Mouse (Mus musculus) hindbrain, postnatal 0 days (tissue): ENCODE results near the gene Colec11. TPM values are rescaled to one million over a fixed set of nuclear protein-coding genes. Genes with fewer than 3 reads are reported as not detected.
A peak's percentile ranks its signal among the peaks of the same experiment; 100 is the strongest.

Experiments used
- ATAC-seq: fragments of 200-750 bp; cut with Nextera tagmentation; 2 replicates; pipeline ENCODE4 v1.8.0; 2017; ENCODE audit warnings: mild to moderate bottlenecking, moderate TSS enrichment, moderate library complexity
- DNase-seq: peaks from one replicate; pipeline ENCODE4 v3.0.0-alpha.2; 2015; ENCODE audit warnings: low spot score
- H3K27ac ChIP-seq: fragments of 300-500 bp; sonication (generic); 2 replicates; pipeline ENCODE4 v1.5.1; 2014; ENCODE audit warnings: mild to moderate bottlenecking
- H3K27me3 ChIP-seq: fragments of 300-500 bp; sonication (generic); 2 replicates; pipeline ENCODE4 v1.6.1; 2014; ENCODE audit warnings: low read length, mixed read lengths; ENCODE audit not compliant: insufficient read depth
- H3K36me3 ChIP-seq: fragments of 300-500 bp; sonication (generic); 2 replicates; pipeline ENCODE4 v1.6.1; 2014; ENCODE audit warnings: low read length, mixed read lengths; ENCODE audit not compliant: insufficient read depth
- H3K4me1 ChIP-seq: fragments of 300-500 bp; sonication (generic); 2 replicates; pipeline ENCODE4 v1.6.1; 2014; ENCODE audit warnings: antibody characterized with exemption, low read length, mixed read lengths; ENCODE audit not compliant: insufficient read depth
- H3K4me2 ChIP-seq: fragments of 300-500 bp; sonication (generic); 2 replicates; pipeline ENCODE4 v1.6.1; 2014; ENCODE audit warnings: low read depth, mild to moderate bottlenecking, low read length, moderate library complexity, mixed read lengths
- H3K4me3 ChIP-seq: fragments of 300-500 bp; sonication (generic); 2 replicates; pipeline ENCODE4 v1.5.1; 2014; ENCODE audit warnings: low read length
- H3K9ac ChIP-seq: fragments of 300-500 bp; sonication (generic); replicated peaks from 2 replicates; pipeline ENCODE4 v1.6.1; 2014; ENCODE audit warnings: mild to moderate bottlenecking, low read length, moderate library complexity, mixed read lengths
- H3K9me3 ChIP-seq: fragments of 300-500 bp; sonication (generic); 2 replicates; pipeline ENCODE4 v1.6.1; 2016; ENCODE audit warnings: low read length, mixed read lengths
- CTCF ChIP-seq: IDR thresholded peaks from 2 replicates; pipeline ENCODE4 v1.5.1; 2016; ENCODE audit warnings: antibody characterized with exemption, control low read depth, low read depth
- WGBS: fragments of 180-500 bp; shearing (Covaris S2); extraction: QIAGEN DNeasy Blood & Tissue Kit; methylation state at CpG from one replicate; pipeline ENCODE4 v1.1.7; 2014; 5-methylcytosine and 5-hydroxymethylcytosine counted together
- polyA plus RNA-seq: library from polyadenylated mRNA; unstranded; fragments of >200 nt; fragmentation: Nextera tagmentation; extraction: Ambion mirVana; gene quantifications from 2 replicates; pipeline ENCODE4 v1.2.1, GENCODE M21; 2015
- total RNA-seq: library from RNA; depleted of rRNA; stranded (reverse); fragments of >200 nt; gene quantifications from 2 replicates; pipeline ENCODE4 v1.2.3, GENCODE M21; 2014

Colec11 gene
- total and polyA plus RNA-seq, 2 experiments from 2014 or later, result 1.2 to 1.4 TPM

DNA sequence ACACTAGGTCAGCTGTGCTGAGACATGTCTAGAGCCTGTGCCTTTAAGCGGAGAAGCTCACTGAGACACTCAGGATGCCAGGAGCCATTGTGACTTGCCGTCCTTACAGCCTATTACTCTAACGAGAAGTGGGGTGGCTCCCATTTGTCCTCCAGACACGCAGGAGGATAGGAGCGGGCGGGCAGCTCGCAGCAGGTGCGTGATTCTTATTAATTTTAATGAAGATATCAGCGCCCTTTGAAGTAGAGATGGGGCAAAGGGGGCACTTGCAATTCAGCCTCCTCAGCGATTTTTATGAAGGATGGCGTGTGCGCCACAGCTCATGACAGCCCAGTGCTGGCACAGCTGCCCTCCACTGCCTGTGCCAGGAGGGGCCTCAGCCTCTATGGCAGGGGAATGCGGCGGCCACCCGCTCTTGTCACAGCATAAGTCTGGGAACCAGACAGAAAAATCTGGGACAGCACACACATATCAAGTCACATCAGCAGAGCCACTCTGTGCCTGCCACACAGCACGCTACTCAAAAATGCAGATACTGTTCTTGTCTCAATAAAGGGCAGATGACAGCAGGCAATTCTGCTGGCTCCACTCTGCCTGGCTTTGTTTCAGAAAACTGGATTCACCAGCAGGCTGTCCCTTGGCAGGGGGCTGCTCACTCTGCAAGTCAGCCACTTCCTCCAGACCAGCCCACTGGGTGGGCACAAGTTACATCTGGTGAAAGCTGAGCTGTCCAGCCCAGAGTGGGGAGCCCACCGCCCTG lies 15.5 kb downstream of the Colec11 start:
- Histone ChIP-seq H3K36me3 (no peaks in the 10 kb centered on the region), H3K9me3 (no peaks in the 10 kb centered on the region), H3K4me1 (peaks cover 12% of the 10 kb centered on the region; the same call in 1 of the 2 replicates), H3K27me3 (no peaks in the 10 kb centered on the region), H3K4me2 (peak overlapping the region; percentile 54), H3K27ac (peak overlapping the region; percentile 82), H3K4me3 (peak overlapping the region; percentile 21; the same call in 1 of the 2 replicates), H3K9ac (peak overlapping the region; percentile 49)
- 13% methylated on average over 17 of the region's 17 CpGs for WGBS
- DNase-seq (peak; percentile 86), ATAC-seq (peak; percentile 92)
- no peak; the same call in 1 of the 2 replicates for TF ChIP-seq CTCF

DNA sequence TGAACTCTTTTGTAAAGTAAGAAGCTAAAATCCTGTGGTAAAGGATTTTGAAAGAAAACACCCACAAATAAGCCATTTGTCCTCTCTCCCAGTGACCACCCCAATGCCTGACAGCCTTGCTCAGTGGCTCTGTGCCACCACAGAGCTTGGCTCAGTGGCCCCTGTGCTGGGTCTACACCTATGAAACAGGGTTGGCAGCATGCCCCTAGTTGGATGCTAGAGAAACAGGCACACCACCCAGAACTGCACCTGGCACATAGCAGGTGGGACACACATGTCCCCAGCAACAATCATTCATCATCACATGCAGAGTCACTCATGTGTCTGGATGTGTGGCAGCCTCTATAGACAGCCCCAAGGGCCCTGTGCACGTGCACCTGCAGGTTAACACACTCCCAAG lies 19.7 kb downstream of the Colec11 start:
- Histone ChIP-seq H3K9ac (no peak overlapping the region), H3K4me2 (no peak overlapping the region), H3K9me3 (no peaks in the 10 kb centered on the region), H3K27me3 (no peaks in the 10 kb centered on the region), H3K4me1 (peaks cover 15% of the 10 kb centered on the region; the same call in 1 of the 2 replicates), H3K36me3 (no peaks in the 10 kb centered on the region), H3K27ac (no peak overlapping the region), H3K4me3 (no peak overlapping the region)
- TF ChIP-seq CTCF, result no peak
- ATAC-seq (no peak), DNase-seq (peak; percentile 53)
- 32% methylated on average over 1 of the region's 1 CpGs for WGBS

DNA sequence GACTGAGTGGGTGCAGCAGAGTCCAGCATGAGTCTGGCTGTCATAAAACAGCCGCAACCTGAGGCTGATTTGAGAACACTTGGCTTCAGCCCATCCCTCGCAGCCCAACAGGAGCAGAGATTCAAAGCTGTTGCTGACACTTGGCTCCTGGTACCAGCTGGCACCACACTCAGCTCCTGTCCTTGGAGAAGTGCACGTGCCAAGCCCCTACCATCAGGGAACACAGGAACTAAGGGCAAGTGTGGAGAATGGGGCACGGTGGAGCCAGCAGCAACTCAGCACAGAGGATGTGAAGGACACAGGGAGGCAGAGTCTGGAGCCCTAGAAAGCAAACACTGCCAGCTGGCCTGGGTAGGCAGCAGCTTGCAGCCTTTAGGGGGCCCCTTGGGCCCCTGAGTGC lies 20.9 kb downstream of the Colec11 start:
- 16% methylated on average over 4 of the region's 4 CpGs for WGBS
- Histone ChIP-seq H3K9me3 (no peaks in the 10 kb centered on the region), H3K27me3 (no peaks in the 10 kb centered on the region), H3K27ac (peak overlapping the region; percentile 27; the same call in 1 of the 2 replicates), H3K4me2 (no peak overlapping the region), H3K9ac (no peak overlapping the region), H3K36me3 (no peaks in the 10 kb centered on the region), H3K4me1 (0 out of 2 replicates have a peak, but pooled peaks cover 6% of the 10 kb centered on the region), H3K4me3 (no peak overlapping the region)
- no peak for TF ChIP-seq CTCF
- peak; percentile 89 for ATAC-seq
- peak; percentile 88 for DNase-seq

DNA sequence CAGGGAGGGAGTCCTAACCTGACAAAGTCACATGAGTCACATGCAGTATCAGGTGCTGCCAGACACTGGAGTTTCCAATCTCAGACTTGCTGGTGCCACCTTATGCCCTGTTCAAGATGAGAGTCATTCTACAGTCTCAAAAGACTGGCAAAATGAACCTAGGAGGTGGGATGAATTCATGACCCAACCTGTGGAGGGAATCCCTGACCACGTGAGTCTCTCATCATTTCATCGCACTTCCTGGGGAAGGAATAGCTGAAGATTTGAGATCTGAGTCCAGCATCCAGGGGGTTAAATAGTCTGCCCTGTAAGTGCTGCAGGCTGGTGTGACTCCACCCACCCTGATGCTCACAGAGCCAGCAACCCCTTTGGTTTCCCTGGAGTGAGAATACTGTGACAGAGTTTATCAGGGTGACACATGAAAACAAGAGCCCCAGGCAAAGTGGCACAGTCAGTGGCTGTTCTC lies 24.6 kb downstream of the Colec11 start:
- DNase-seq, result no peak
- WGBS, result 63% methylated on average over 2 of the region's 2 CpGs
- Histone ChIP-seq H3K9me3 (no peaks in the 10 kb centered on the region), H3K27ac (no peak overlapping the region), H3K4me3 (no peak overlapping the region), H3K4me2 (no peak overlapping the region), H3K36me3 (no peaks in the 10 kb centered on the region), H3K9ac (no peak overlapping the region), H3K27me3 (no peaks in the 10 kb centered on the region), H3K4me1 (0 out of 2 replicates have a peak, but pooled peaks cover 6% of the 10 kb centered on the region)
- TF ChIP-seq CTCF, result no peak
- no peak for ATAC-seq

DNA sequence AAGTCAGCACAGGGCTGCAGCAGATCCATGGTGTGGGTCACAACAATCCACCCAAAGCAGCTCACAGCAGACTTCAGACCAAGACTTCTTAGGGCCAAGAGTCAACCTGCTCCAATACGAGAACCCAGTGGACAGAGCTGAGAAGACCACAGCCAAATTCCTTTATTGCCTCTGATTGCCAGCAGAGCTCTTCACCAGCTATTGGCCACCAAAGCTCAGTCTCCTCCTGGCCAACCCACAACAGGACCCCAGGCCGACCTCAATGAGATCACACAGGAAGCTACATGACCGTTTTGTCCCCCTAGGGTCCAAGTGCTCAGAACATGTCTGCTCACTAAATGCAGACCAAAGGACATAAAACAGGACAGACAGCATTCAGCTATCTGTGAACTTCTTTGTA lies 25.1 kb downstream of the Colec11 start:
- H3K4me1 ChIP-seq, result 0 out of 2 replicates have a peak, but pooled peaks cover 6% of the 10 kb centered on the region

DNA sequence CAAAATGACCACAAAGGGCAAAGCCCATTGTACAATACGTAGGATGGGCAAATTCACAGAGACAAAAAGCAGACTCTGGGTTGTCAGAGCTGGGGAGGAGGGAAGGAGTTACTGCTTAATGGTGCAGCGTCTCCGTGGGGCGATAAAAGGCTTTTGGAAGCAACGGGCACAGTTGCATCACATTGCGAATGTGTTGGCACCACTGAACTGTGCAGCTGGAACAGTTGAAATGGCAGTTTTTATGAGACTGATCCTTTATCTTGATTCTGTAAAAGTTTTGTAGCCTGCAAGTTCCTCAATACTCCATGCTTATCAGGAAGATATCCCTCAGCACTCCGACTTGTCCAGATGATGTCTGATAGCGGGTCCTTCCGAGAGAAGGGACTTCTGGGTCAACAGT lies 25.5 kb downstream of the Colec11 start:
- no peak for TF ChIP-seq CTCF

More for the DNA sequence above, 25.1 kb downstream of the Colec11 start:
- H3K27me3 ChIP-seq, result no peaks in the 10 kb centered on the region
- DNase-seq (no peak), ATAC-seq (no peak)
- no peak for TF ChIP-seq CTCF
- no peak overlapping the region for H3K4me3 ChIP-seq
- no peak overlapping the region for H3K27ac ChIP-seq
- 71% methylated on average over 3 of the region's 3 CpGs for WGBS
- no peaks in the 10 kb centered on the region for H3K9me3 ChIP-seq
- H3K4me2 ChIP-seq, result no peak overlapping the region
- no peaks in the 10 kb centered on the region for H3K36me3 ChIP-seq
- H3K9ac ChIP-seq, result no peak overlapping the region

DNA sequence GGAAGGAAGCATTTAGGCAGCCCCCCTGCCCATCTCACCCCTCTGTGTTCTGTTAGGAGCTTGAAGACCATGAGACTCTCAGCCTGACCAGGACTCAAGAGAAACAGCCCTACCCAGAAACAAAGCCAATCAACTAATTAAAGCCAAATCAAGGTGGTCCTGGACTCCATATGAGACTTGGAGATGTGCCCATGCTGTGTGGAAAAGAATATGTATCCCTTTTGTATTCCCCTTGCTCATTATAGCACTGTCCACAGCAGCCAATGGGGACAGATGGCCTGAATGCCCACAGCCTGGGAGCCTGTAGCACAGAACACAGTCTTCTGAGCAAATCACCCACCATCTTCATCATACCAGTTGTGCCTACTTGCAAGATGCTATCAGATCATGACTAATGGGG lies 26.3 kb downstream of the Colec11 start:
- Histone ChIP-seq H3K36me3 (no peaks in the 10 kb centered on the region), H3K4me1 (no peaks in the 10 kb centered on the region), H3K4me2 (no peak overlapping the region), H3K9me3 (no peaks in the 10 kb centered on the region), H3K9ac (no peak overlapping the region), H3K4me3 (no peak overlapping the region), H3K27ac (no peak overlapping the region), H3K27me3 (no peaks in the 10 kb centered on the region)
- ATAC-seq, result no peak
- no peak for DNase-seq
- TF ChIP-seq CTCF, result no peak

More for the DNA sequence above, 25.5 kb downstream of the Colec11 start:
- Histone ChIP-seq H3K4me1 (0 out of 2 replicates have a peak, but pooled peaks cover 5% of the 10 kb centered on the region), H3K9me3 (no peaks in the 10 kb centered on the region), H3K27ac (no peak overlapping the region), H3K36me3 (no peaks in the 10 kb centered on the region), H3K27me3 (no peaks in the 10 kb centered on the region), H3K4me2 (no peak overlapping the region), H3K9ac (no peak overlapping the region), H3K4me3 (no peak overlapping the region)
- ATAC-seq (no peak), DNase-seq (no peak)
- 78% methylated on average over 9 of the region's 9 CpGs for WGBS
